Mouse (Mus musculus) CH12F3 (cell line): ENCODE results near the gene Preb.

Source experiments
- in situ Hi-C: fragments of 300-500 bp; cut with MboI; formaldehyde crosslinking; loops from 2 replicates; pipeline ENCODE4 v1.14.3; 2020; ENCODE audit warnings: low sequenced_read_pairs

The Preb gene

GRCm38 (mm10) chr5:30923119-30923518 lies 37.0 kb downstream of the Preb start:
- in situ Hi-C loops = no loop called here

GRCm38 (mm10) chr5:30922581-30923041 lies 37.5 kb downstream of the Preb start:
- in situ Hi-C loops = no loop called here

GRCm38 (mm10) chr5:30921256-30922033 lies 38.7 kb downstream of the Preb start, which contains the start of gene Khk:
Khk (plus strand) TSS chr5:30921431.
- in situ Hi-C loops = no loop called here

GRCm38 (mm10) chr5:30920621-30921020 lies 39.5 kb downstream of the Preb start:
- in situ Hi-C loops = no loop called here

- in situ Hi-C loops = no loop called here
Observed at GRCm38 (mm10) chr5:30919831-30920614, 40.1 kb downstream of the Preb start.

- in situ Hi-C loops = no loop called here
Observed at GRCm38 (mm10) chr5:30918691-30919090, 41.5 kb downstream of the Preb start.

GRCm38 (mm10) chr5:30917891-30918670 lies 42.1 kb downstream of the Preb start:
- in situ Hi-C loops = no loop called here

GRCm38 (mm10) chr5:30917348-30917747 lies 42.8 kb downstream of the Preb start:
- in situ Hi-C loops = no loop called here

- in situ Hi-C loops = no loop called here
Observed at GRCm38 (mm10) chr5:30916841-30917240, 43.3 kb downstream of the Preb start.

GRCm38 (mm10) chr5:30915974-30916433 lies 44.2 kb downstream of the Preb start:
- in situ Hi-C loops = no loop called here

GRCm38 (mm10) chr5:30915456-30915855 lies 44.7 kb downstream of the Preb start:
- in situ Hi-C loops = no loop called here

GRCm38 (mm10) chr5:30914849-30915248 lies 45.3 kb downstream of the Preb start:
- in situ Hi-C loops = no loop called here

- in situ Hi-C loops = no loop called here
Observed at GRCm38 (mm10) chr5:30914101-30914635, 46.0 kb downstream of the Preb start.

- in situ Hi-C loops = no loop called here
Observed at GRCm38 (mm10) chr5:30913060-30913841, 46.9 kb downstream of the Preb start, which contains the start of gene Emilin1. Emilin1 (plus strand) TSS chr5:30913402.

- in situ Hi-C loops = no loop called here
Observed at GRCm38 (mm10) chr5:30912156-30912555, 48.0 kb downstream of the Preb start.

GRCm38 (mm10) chr5:30910481-30910880 lies 49.7 kb downstream of the Preb start:
- in situ Hi-C loops = no loop called here

- in situ Hi-C loops = no loop called here
Observed at GRCm38 (mm10) chr5:30909863-30910262, 50.3 kb downstream of the Preb start.

GRCm38 (mm10) chr5:30909300-30909659 lies 50.9 kb downstream of the Preb start:
- in situ Hi-C loops = no loop called here

- in situ Hi-C loops = no loop called here
Observed at GRCm38 (mm10) chr5:30908426-30909299, 51.5 kb downstream of the Preb start.
